Mouse (Mus musculus): ENCODE results near the gene Rnf213. TPM values are rescaled to one million over a fixed set of nuclear protein-coding genes. Genes with fewer than 3 reads are reported as not detected.
"Not testable (repeated sequence)": the region's sequence is repeated elsewhere in the genome, so short reads cannot be mapped to it uniquely, and the experiment has no call there.

Rnf213 gene
- total RNA-seq, 1 experiment from 2014 or later = 105 TPM

GRCm38 (mm10) chr11:119384904-119385303 lies 8.0 kb upstream of the Rnf213 start:
- ATAC-seq (replicated peaks in 1 of 2; ENCODE audit: insufficient read depth in 1 of 2, low FRiP score in 2 of 2, low TSS enrichment in 1 of 2, low read depth in 1 of 2, poor library complexity in 2 of 2, severe bottlenecking in 2 of 2) = peak; percentile 81 to 84

- ATAC-seq (replicated peaks in 1 of 2; ENCODE audit: insufficient read depth in 1 of 2, low FRiP score in 2 of 2, low TSS enrichment in 1 of 2, low read depth in 1 of 2, poor library complexity in 2 of 2, severe bottlenecking in 2 of 2) = no peak
Observed at GRCm38 (mm10) chr11:119386306-119386705, 6.6 kb upstream of the Rnf213 start.

- ATAC-seq (replicated peaks in 1 of 2; ENCODE audit: insufficient read depth in 1 of 2, low FRiP score in 2 of 2, low TSS enrichment in 1 of 2, low read depth in 1 of 2, poor library complexity in 2 of 2, severe bottlenecking in 2 of 2) = not testable (repeated sequence)
Observed at GRCm38 (mm10) chr11:119387273-119387672, 5.6 kb upstream of the Rnf213 start.

- 0 out of 4 replicates have a peak, but pooled peaks of 1 of the 2 experiments have one; percentile 8 for ATAC-seq (replicated peaks in 1 of 2; ENCODE audit: insufficient read depth in 1 of 2, low FRiP score in 2 of 2, low TSS enrichment in 1 of 2, low read depth in 1 of 2, poor library complexity in 2 of 2, severe bottlenecking in 2 of 2)
Observed at GRCm38 (mm10) chr11:119389851-119390270, 3.0 kb upstream of the Rnf213 start.

- peak; percentile 33 to 39; a peak in 3 of 4 replicates for ATAC-seq (replicated peaks in 1 of 2; ENCODE audit: insufficient read depth in 1 of 2, low FRiP score in 2 of 2, low TSS enrichment in 1 of 2, low read depth in 1 of 2, poor library complexity in 2 of 2, severe bottlenecking in 2 of 2)
Observed at GRCm38 (mm10) chr11:119390271-119391231, 2.3 kb upstream of the Rnf213 start.

GRCm38 (mm10) chr11:119391386-119392000 lies 1.4 kb upstream of the Rnf213 start:
- peak in 1 of 2 experiments; percentile 25; a peak in 1 of 4 replicates for ATAC-seq (replicated peaks in 1 of 2; ENCODE audit: insufficient read depth in 1 of 2, low FRiP score in 2 of 2, low TSS enrichment in 1 of 2, low read depth in 1 of 2, poor library complexity in 2 of 2, severe bottlenecking in 2 of 2)

GRCm38 (mm10) chr11:119392001-119392614 lies 792 bp upstream of the Rnf213 start:
- ATAC-seq (replicated peaks in 1 of 2; ENCODE audit: insufficient read depth in 1 of 2, low FRiP score in 2 of 2, low TSS enrichment in 1 of 2, low read depth in 1 of 2, poor library complexity in 2 of 2, severe bottlenecking in 2 of 2) = peak; percentile 62 to 67

GRCm38 (mm10) chr11:119393483-119393804 lies 544 bp downstream of the Rnf213 start:
- ATAC-seq (replicated peaks in 1 of 2; ENCODE audit: insufficient read depth in 1 of 2, low FRiP score in 2 of 2, low TSS enrichment in 1 of 2, low read depth in 1 of 2, poor library complexity in 2 of 2, severe bottlenecking in 2 of 2) = no peak

GRCm38 (mm10) chr11:119394210-119394609 lies 1.3 kb downstream of the Rnf213 start:
- ATAC-seq (replicated peaks in 1 of 2; ENCODE audit: insufficient read depth in 1 of 2, low FRiP score in 2 of 2, low TSS enrichment in 1 of 2, low read depth in 1 of 2, poor library complexity in 2 of 2, severe bottlenecking in 2 of 2) = no peak

GRCm38 (mm10) chr11:119395394-119395793 lies 2.5 kb downstream of the Rnf213 start:
- no peak for ATAC-seq (replicated peaks in 1 of 2; ENCODE audit: insufficient read depth in 1 of 2, low FRiP score in 2 of 2, low TSS enrichment in 1 of 2, low read depth in 1 of 2, poor library complexity in 2 of 2, severe bottlenecking in 2 of 2)

GRCm38 (mm10) chr11:119395931-119396330 lies 3.0 kb downstream of the Rnf213 start:
- no peak for ATAC-seq (replicated peaks in 1 of 2; ENCODE audit: insufficient read depth in 1 of 2, low FRiP score in 2 of 2, low TSS enrichment in 1 of 2, low read depth in 1 of 2, poor library complexity in 2 of 2, severe bottlenecking in 2 of 2)

GRCm38 (mm10) chr11:119396461-119396860 lies 3.6 kb downstream of the Rnf213 start:
- ATAC-seq (replicated peaks in 1 of 2; ENCODE audit: insufficient read depth in 1 of 2, low FRiP score in 2 of 2, low TSS enrichment in 1 of 2, low read depth in 1 of 2, poor library complexity in 2 of 2, severe bottlenecking in 2 of 2) = no peak

- no peak for ATAC-seq (replicated peaks in 1 of 2; ENCODE audit: insufficient read depth in 1 of 2, low FRiP score in 2 of 2, low TSS enrichment in 1 of 2, low read depth in 1 of 2, poor library complexity in 2 of 2, severe bottlenecking in 2 of 2)
Observed at GRCm38 (mm10) chr11:119402501-119403160, 9.7 kb downstream of the Rnf213 start.

- ATAC-seq (replicated peaks in 1 of 2; ENCODE audit: insufficient read depth in 1 of 2, low FRiP score in 2 of 2, low TSS enrichment in 1 of 2, low read depth in 1 of 2, poor library complexity in 2 of 2, severe bottlenecking in 2 of 2) = peak in 1 of 2 experiments; percentile 68; a peak in 1 of 4 replicates
Observed at GRCm38 (mm10) chr11:119404627-119405026, 11.7 kb downstream of the Rnf213 start.

- no peak for ATAC-seq (replicated peaks in 1 of 2; ENCODE audit: insufficient read depth in 1 of 2, low FRiP score in 2 of 2, low TSS enrichment in 1 of 2, low read depth in 1 of 2, poor library complexity in 2 of 2, severe bottlenecking in 2 of 2)
Observed at GRCm38 (mm10) chr11:119407381-119407780, 14.5 kb downstream of the Rnf213 start.

- no peak for ATAC-seq (replicated peaks in 1 of 2; ENCODE audit: insufficient read depth in 1 of 2, low FRiP score in 2 of 2, low TSS enrichment in 1 of 2, low read depth in 1 of 2, poor library complexity in 2 of 2, severe bottlenecking in 2 of 2)
Observed at GRCm38 (mm10) chr11:119407977-119408376, 15.1 kb downstream of the Rnf213 start.

- ATAC-seq (replicated peaks in 1 of 2; ENCODE audit: insufficient read depth in 1 of 2, low FRiP score in 2 of 2, low TSS enrichment in 1 of 2, low read depth in 1 of 2, poor library complexity in 2 of 2, severe bottlenecking in 2 of 2) = peak; percentile 52 to 55
Observed at GRCm38 (mm10) chr11:119419327-119420118, 26.6 kb downstream of the Rnf213 start.
